In genomic region chr9:14888671-14889070, GRCm38 (mm10) we compare ENCODE assay signal across 24 mouse cellular contexts. TPM values are rescaled to one million over a fixed set of nuclear protein-coding genes. Genes with fewer than 3 reads are reported as not detected.
"Had no signal": no experiment of that assay in that cellular context is flagged by ENCODE, and none has a peak within 500 bp of the region (broad histone marks: within the 10 kb centered on the region; RNA-seq: fewer than 3 reads in every experiment).

No protein-coding gene starts in this region.

- H3K9ac ChIP-seq: liver, embryonic 13.5 days; liver, embryonic 15.5 days; liver, postnatal 0 days; midbrain, embryonic 13.5 days; midbrain, embryonic 15.5 days had no signal

- ATAC-seq: midbrain, embryonic 15.5 days had no signal

- H3K4me2 ChIP-seq: liver, embryonic 11.5 days; liver, embryonic 13.5 days; liver, embryonic 15.5 days; midbrain, embryonic 11.5 days; midbrain, embryonic 13.5 days; midbrain, embryonic 15.5 days had no signal

- H3K36me3 ChIP-seq: liver, embryonic 13.5 days; liver, embryonic 15.5 days; midbrain, embryonic 13.5 days; midbrain, embryonic 15.5 days had no signal

- H3K9me3 ChIP-seq: liver, embryonic 13.5 days; liver, embryonic 15.5 days; midbrain, embryonic 13.5 days; midbrain, embryonic 15.5 days had no signal

- H3K27ac ChIP-seq: liver, embryonic 13.5 days; liver, embryonic 15.5 days; macrophage; midbrain, embryonic 13.5 days; midbrain, embryonic 15.5 days had no signal

- H3K4me1 ChIP-seq: midbrain, embryonic 15.5 days had no signal

- DNase-seq: liver; liver, embryonic 13.5 days; liver, postnatal 0 days; lung, postnatal 14 days; retina, postnatal 1 day; right cerebral cortex, adult 18-20 months; right cerebral cortex, postnatal 25 days; right cerebral cortex, postnatal 4 days; spleen, adult 18-20 months; thymus, adult 18-20 months; thymus, postnatal 14 days; thymus, postnatal 4 days had no signal

- H3K4me3 ChIP-seq: liver, embryonic 13.5 days; liver, embryonic 15.5 days; midbrain, embryonic 13.5 days; midbrain, embryonic 15.5 days had no signal

- H3K27me3 ChIP-seq: liver, embryonic 13.5 days; liver, embryonic 15.5 days; midbrain, embryonic 13.5 days; midbrain, embryonic 15.5 days had no signal

RNA-seq across cellular contexts. Expression of gene Izumo1r, which starts 15.1 kb away (rescaled TPM):
- polyA plus RNA-seq: liver, embryonic 11.5 days; liver, embryonic 13.5 days; liver, embryonic 15.5 days; liver, postnatal 0 days; macrophage; midbrain, embryonic 11.5 days; midbrain, embryonic 13.5 days; midbrain, embryonic 15.5 days; midbrain, postnatal 0 days; neural tube, embryonic 11.5 days; neural tube, embryonic 14.5 days; stomach, embryonic 14.5 days; stomach, embryonic 16.5 days had no signal

RNA-seq across cellular contexts. Expression of gene Gpr83, which starts 28.7 kb away (rescaled TPM):
- polyA plus RNA-seq: liver, embryonic 11.5 days; liver, postnatal 0 days; urinary bladder, adult 2 months had no signal
